Mouse (Mus musculus): ENCODE measurements around the gene Retreg1. TPM values are rescaled to one million over a fixed set of nuclear protein-coding genes. Genes with fewer than 3 reads are reported as not detected.

Gene Retreg1
- total RNA-seq, 2 experiments from 2014 or later, result 34.5 to 44.1 TPM

DNA sequence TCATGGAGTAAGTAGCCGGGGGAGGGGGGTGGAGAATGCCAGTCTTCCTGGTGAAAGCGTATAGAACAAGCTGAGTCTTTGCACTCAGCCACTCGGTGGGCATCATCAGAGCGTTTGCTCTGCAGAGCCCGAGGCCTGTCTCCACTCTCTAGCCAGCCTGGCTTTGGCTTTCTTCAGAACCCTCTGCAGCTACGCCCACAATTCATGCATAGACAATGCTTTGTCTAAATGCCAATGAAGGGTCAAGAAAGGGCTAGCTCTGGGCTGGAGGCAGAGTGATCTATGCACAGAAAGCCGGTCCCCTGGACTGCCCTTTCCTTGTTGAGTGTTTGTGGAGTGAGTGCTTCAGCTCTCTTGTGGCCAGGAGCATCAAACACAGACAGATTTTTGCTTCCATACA lies 34.8 kb downstream of the Retreg1 start:
- no peak for ATAC-seq (replicated peaks; ENCODE audit: poor library complexity)

DNA sequence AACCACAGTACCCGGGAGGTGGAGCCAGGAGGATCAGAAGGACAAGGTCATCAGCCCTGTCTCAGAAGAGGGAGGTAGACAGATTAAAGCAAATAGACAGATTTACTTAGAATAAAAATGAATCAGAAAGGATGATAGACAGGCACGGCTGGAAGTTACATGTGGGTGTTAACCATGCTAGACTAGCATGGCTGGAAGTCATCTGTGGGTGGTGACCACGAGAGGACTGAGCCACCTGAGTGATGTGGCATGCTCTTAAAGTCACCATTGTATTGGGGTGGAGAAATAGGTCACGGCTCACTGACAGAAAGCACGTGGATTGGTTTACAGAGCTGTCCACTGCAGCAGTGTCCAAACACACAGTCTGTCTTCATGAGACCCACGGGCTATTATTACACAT lies 36.2 kb downstream of the Retreg1 start:
- no peak for ATAC-seq (replicated peaks; ENCODE audit: poor library complexity)

DNA sequence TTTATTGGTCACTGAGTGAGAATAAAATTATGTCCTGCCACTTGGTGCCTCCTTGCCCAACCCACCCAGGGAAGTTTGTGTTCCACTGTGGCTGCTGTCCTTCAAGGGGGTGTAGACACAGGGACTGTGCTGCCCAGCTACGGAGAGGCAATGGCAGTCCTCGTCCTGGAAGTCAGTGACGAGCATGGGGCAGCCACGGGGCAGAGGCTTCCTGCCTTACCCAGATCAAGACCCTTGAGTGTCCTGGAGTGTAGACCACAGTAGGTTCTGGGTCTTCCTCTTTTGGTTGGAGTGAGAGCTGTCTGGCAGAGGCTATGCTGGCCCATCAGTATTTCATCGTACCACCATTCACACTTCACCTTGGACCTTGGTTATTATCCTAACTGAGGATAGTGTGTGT lies 37.2 kb downstream of the Retreg1 start:
- ATAC-seq (replicated peaks; ENCODE audit: poor library complexity), result peak; percentile 76

DNA sequence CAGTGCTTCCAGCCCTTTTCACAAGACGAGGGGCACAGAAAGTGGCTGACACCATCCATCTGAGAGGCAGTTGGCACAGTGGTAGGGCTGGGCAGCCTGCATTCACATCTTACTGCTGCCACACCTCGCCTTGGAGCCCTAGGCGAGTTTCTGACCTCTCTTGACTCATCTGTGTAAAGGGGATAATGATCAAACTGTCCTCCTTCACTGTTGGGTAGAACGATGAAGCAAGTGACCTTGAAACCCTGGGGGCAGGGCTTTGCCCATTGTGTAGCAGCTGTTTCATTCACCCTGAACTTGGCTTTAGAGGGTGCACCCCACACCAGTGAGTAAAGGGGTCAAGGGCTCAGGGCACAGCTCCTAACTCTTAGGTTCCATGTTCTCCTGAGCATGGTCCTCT lies 39.0 kb downstream of the Retreg1 start:
- ATAC-seq (replicated peaks; ENCODE audit: poor library complexity), result no peak

DNA sequence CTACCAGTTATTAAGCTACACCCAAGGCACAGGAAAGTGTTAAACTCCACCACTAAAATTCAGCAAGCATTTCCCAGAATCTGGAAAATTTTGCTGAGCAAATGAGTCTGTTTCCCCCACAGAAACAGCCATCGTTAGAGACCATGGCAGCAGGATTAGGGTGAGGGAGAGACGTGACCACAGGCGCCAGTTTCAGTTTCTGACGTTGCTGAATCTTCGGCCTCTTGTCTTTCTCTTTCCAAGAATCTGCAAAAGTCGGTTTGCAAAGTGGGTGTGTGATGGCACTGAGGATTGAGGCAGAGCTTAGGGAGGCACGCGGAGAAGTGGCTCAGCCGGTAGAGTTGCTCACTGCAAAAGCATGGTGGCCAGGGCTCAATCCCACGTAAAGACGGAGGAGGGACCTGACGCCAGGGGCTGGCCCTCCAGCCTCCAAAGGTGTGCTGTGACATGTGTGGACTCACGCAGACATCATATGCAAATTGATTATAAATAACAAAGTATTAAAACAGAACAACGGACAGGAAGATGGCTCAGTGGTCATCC lies 41.5 kb downstream of the Retreg1 start:
- ATAC-seq (replicated peaks; ENCODE audit: poor library complexity), result peak; percentile 72

DNA sequence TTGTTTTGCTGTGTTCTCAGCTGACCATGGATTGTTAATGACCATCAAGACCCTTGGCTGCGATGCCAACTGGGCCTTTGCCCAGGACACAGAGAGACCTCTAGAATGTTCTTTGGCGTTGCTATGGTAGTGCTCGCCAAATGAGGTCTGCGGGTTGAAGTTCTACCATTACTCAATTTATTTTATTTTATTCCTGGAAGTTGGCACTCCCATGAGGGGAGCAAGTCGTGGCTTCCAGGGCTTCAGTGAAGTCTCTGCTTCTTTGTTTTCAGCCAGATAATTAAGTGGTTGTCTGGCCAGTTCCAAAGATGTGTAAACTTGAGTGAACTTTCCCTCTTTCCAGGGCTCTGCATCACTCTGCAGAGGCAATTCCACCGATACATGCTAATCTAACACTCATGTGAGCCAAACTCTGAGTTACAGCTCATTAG lies 43.6 kb downstream of the Retreg1 start:
- no peak for ATAC-seq (replicated peaks; ENCODE audit: poor library complexity)

DNA sequence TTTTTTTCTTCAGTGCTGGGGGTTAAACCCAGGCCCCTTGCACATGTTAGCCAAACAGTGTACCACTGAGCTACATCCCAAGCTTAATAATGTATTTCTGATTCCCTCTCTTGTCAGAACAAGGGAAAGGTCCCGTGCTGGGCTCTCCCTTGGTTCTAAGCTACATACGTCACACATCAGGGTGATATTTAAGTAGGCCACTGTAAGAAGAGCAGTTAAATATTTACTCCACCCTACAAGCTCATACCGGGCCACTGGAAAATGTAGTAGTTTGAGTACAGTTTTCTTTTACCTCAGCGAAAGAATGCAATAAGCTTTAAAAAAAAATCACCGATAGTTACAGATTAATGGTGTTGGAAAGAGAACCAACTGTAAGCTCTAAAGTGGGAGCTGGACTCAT lies 46.9 kb downstream of the Retreg1 start:
- no peak for ATAC-seq (replicated peaks; ENCODE audit: poor library complexity)

DNA sequence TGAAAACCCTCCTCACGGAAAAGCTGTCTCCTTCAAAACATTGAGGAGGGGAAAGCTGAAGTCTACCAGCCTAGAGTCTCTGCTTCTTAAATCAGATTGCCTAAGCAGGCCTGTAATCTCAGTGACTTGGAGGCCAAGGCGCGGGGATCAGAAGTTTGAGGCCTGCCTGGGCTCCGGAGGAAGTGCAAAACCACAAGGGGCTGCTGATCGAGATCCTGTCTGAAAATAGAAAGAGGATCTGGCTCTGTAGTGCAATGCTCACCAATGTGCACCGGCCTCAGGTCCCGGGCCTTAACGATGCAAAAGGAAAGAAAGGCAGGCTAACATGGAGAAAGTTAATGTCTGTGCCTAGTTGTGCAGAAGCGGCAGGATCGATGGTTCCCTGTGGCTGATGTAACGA lies 48.6 kb downstream of the Retreg1 start:
- peak; percentile 95 for ATAC-seq (replicated peaks; ENCODE audit: poor library complexity)

DNA sequence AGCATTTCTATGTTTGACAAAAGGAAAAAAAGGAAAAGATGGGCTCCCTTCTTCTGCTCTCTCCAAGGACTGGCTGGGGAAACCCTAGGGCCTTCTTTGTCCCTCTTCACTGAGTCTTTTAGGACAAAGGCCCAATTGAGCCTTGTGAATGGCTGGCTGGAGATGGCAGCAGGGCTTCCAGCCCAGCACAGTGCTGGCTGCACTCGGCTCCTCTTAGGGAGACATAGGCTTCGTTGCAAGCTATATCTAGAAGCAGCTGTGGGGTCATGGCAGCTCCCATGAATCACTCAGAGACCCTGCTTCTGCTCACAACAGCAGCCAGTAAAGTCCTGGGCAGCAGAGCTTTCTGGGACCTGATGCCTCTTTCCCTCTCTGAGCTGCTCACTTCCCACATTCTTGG lies 50.3 kb downstream of the Retreg1 start:
- no peak for ATAC-seq (replicated peaks; ENCODE audit: poor library complexity)

DNA sequence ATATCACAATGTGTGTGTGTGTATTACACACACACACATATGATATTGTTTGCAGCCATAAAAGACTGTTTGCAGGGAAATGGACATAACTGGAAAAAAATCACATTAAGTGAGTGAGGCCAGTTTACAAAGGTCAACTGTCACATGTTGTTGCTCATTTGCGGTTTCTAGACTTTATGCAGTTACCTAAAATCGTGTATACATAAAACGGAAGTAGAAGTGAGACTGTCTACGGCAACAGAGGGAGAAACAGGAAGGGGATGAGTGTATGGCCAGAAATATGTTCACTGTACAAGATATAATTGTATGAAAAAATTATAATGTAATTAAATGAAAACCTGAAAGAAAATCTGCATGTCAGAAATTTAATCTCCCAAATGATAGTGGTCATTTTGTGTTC lies 53.8 kb downstream of the Retreg1 start:
- ATAC-seq (replicated peaks; ENCODE audit: poor library complexity), result peak; percentile 72

DNA sequence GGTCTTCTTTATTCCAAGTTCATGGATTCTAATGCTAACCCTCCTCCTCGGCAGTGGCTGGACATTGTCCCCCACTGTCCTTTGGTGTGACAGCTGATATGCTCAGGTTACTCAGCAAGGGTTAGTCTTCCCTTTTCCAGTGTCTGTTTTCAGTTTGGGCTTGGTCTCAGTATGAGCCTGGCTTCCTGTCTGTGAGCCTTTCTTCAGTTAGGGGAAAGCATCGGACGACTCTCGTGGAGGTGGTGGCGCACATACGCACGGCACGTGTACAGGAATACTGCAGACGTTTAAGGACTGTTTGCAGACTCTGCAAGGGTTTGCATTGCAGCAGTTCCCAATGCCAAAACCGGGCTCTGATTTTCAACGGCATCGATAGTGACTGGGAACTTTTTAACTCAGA lies 54.6 kb downstream of the Retreg1 start:
- ATAC-seq (replicated peaks; ENCODE audit: poor library complexity), result peak; percentile 51

DNA sequence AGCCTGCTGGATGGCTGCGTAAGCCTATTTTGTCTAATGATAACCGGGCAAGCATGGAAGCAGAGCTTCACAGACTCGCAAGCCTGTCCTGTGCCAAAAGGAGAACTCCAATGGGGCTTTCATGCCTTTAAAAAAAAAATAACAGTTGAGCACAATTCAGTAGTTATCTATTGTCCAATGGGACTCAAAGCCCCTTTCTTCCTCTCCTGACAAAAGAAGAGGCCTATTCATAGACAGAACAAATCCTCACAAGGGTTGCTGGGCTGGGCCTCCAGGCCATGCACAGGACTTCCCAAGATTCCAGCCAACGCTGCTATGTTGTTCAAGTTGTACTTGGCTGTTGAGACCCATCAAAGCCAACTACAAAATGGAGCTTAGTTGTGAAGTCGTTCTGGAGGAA lies 56.0 kb downstream of the Retreg1 start:
- no peak for ATAC-seq (replicated peaks; ENCODE audit: poor library complexity)

DNA sequence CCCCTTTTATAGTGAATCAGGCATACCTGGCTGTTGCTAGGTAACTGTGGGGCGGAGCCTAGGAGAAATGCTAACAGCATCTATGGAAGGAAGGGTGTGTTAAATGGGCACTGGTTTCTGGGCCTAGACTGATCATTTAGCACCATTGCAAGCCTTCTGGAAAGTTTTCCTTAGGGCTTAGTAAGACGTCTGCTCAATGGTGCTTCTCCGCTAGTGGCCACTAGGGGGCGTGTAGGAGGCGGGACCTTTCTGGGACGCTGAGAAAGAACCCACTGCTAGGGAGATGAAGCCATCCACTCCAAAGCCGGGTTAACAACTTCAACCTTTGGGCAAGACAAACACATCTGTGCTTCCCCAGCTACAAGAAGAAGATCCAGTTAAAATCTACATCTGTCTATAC lies 57.6 kb downstream of the Retreg1 start:
- peak; percentile 66 for ATAC-seq (replicated peaks; ENCODE audit: poor library complexity)

DNA sequence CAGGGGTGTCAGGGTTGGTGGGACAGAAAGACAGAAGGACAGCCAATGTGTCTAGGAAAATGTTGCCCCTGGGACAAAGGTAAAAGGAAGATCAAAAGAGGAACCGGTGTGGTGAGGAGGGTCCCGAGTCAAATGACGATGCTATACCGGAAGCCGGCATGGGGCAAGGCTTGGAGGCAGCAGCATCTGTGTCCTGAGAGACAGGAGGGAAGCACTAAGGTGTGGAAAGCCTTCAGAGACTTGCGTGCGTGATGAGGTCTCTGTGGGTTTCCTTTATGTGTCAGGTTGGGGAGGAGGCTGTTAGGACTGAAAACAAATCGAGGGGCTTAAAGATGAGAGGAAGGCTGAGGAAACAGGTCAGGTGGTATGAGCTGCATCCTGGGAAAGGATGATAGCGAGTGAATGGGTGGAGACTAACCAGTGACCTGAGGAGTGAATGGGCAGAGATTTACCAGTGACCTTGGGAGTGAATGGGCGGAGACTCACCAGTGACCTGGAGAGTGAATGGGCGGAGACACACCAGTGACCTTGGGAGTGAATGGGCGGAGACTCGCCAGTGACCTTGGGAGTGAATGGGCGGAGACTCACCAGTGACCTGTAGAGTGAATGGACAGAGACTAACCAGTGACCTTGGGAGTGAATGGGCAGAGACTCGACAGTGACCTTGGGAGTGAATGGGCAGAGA lies 60.1 kb downstream of the Retreg1 start:
- ATAC-seq (replicated peaks; ENCODE audit: poor library complexity), result peak; percentile 58

DNA sequence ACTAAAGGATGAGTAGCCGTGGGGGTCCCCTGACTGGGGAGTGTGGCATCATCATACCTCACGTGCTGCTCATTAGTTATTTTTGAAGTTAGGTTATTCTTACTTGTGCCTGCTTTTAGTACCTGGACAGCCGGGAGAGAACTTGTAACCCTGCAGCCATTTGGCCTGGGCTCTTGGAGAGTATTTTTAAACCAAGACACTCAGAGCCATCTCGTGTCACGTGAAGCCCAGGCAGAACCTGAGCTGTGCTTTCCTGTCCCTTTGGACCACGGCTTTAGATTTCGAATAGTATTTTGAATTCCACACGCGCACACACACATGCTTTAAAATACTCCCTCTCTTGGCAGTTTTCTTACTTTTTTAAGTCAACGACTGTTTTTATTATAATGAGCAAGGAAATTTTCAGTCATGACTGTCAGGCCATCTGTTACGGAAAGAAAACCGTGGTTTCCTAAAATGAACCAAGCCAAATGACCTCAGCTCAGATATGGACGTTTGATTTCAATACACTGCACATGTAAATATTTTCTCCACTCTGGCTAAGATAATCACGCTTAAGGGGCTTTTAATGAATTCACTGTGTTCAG lies 61.5 kb downstream of the Retreg1 start:
- peak; percentile 55 for ATAC-seq (replicated peaks; ENCODE audit: poor library complexity)

DNA sequence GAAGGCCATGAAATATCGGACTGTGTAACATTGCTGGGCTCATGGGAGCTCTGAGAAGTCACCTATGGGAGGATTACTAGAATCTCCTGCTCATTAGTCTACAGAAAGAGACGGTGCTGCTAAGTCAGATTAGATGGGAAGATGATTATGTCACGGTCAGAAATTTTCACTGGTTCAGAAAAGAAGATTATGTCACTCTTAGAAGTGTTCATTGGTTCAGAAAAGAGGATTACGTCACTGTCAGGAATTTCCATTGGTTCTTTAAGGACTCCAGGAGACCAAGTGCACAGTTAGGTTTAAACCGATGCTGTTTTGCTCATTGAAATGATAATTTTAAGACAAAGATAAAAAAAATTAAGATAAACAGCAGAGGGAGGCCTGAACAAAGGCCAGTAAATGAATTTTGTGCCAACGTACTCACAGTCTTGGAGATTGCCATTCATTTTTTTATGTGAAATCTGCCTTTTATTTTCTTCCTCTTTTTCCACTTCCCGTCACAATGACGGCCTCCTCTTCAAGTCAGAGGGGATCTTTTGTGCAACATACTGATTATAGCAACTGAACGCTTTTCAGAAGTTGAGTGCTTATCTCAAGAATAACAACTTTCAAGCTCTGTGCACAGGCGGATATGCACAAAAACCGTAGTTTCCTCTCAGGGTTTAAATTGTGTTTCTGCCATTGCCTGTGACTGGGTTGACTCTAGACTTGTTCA lies 67.0 kb downstream of the Retreg1 start:
- ATAC-seq (replicated peaks; ENCODE audit: poor library complexity), result peak; percentile 69

DNA sequence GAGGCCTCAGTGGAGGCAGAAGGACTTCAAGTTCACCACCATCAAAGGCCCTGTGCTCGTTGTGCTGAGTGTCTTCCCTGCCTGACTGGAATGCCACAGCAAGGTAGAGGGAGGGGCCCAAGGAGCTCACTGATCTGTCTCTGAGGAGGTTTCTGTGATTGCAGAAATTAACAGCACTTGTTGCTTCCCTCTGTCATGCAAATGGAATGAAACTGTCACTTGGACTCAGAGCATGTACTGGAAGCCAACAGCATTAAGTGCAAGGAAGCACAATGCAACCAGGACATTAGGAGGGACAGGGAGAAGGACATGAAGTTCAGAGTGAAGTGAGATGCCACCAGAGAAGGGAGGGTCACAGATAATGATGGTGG lies 67.5 kb downstream of the Retreg1 start:
- ATAC-seq (replicated peaks; ENCODE audit: poor library complexity), result no peak; the same call in 1 of the 2 replicates

DNA sequence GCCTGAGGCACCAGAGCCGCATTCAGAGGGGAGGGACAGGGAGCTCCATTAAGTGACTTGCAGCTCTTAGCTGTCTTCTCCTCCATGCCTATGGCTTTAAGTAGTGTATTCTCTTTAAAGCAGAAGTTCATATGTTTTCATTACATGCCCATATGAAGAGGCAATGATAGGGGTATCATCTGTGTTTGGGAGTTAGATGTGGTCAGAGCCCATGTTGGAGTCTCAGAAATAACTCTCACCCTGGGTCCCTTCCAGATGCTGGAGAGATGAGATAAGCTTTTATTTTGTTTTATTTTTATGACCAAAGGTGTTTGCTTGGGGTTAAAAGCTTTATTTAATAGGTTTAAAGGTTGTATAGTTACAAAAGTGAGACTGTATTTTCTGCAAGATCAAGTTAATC lies 67.9 kb downstream of the Retreg1 start:
- ATAC-seq (replicated peaks; ENCODE audit: poor library complexity), result no peak

DNA sequence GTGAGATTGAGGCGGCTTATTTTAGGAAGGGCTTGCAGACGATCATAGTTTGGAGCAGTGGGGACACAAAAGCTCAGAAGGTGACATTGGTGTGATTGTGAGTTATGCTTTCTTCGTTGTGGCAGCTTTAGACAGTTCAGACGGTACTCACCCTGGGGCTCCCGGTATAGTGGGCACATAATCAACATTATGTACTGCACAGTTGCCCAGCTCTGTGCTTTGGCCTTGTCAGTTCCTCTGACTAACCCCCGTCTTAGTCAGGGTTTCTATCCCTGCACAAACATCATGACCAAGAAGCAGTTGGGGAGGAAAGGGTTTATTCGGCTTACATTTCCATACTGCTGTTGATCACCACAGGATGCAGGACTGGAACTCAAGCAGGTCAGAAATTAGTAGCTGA lies 69.9 kb downstream of the Retreg1 start:
- ATAC-seq (replicated peaks; ENCODE audit: poor library complexity), result no peak

DNA sequence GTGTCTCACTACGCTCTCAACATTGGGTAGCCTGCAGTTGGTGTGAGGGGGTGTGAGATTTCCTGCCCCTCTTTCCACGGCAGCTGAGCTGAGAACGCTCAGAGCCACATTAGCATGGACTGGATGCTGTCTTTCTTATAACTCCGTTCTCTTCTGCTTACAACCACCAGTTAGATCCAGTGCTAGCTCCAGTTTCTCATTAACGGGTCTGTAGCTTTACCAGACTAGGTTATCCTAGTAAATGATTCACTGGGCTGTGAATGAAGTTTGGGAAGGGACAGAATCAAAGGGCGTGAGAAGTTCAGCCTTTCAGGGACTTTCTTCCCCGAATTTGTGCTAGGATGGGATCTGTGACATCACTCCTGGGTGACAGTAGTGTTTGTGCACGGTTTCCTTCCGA lies 70.7 kb downstream of the Retreg1 start:
- no peak for ATAC-seq (replicated peaks; ENCODE audit: poor library complexity)

DNA sequence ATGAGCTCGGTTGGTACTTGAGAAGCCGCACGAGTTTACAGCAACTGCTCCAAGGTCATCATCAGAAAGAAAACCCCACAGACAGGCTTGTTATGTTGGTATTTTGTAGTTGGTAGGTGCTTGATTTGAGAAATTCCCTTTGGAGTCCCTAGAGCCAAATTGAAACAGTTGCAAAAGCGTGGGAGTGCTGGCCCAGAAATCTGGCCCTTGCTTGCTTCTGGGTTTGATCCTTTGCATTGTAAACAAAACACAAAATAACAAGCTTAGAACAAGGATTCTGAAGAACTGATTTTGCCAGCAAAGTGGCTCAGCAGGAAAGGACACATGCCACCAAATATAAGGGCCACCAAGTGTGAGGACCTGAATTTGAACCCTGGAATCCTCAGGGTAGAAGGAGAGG lies 71.2 kb downstream of the Retreg1 start:
- no peak for ATAC-seq (replicated peaks; ENCODE audit: poor library complexity)

DNA sequence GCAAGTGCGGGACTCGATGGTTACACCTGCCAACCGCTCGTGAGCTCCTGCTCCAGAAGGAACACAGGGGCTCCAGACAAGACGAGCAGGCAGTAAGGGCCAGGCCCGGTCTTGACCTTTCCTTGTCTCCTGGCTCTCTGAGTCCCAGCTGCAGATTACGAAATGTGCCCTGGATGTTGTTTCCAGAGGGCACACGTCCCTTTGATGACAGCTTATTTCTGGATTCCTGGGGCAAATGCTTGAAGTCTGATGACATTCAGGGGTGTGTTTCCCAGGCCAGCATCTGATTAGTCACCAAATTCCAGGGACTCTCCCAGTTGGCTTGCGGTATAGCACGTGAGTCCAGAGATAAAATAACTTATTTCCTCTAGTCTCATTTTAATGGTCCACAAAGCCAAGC lies 72.0 kb downstream of the Retreg1 start:
- no peak for ATAC-seq (replicated peaks; ENCODE audit: poor library complexity)
